Mouse (Mus musculus) olfactory bulb, adult 2 months (tissue): ENCODE measurements around the gene St6galnac4.

ENCODE experiments used
- CTCF ChIP-seq: fragments of 200-500 bp; IDR thresholded peaks from 2 replicates; pipeline ENCODE4 v1.5.1; 2012; ENCODE audit warnings: low read depth, mild to moderate bottlenecking, low read length, moderate library complexity; ENCODE audit not compliant: insufficient read depth
- POLR2A ChIP-seq: fragments of 200-500 bp; IDR thresholded peaks from 2 replicates; pipeline ENCODE4 v1.6.1; 2012; ENCODE audit warnings: mild to moderate bottlenecking, low read depth, low read length, moderate library complexity; ENCODE audit not compliant: insufficient read depth

DNA sequence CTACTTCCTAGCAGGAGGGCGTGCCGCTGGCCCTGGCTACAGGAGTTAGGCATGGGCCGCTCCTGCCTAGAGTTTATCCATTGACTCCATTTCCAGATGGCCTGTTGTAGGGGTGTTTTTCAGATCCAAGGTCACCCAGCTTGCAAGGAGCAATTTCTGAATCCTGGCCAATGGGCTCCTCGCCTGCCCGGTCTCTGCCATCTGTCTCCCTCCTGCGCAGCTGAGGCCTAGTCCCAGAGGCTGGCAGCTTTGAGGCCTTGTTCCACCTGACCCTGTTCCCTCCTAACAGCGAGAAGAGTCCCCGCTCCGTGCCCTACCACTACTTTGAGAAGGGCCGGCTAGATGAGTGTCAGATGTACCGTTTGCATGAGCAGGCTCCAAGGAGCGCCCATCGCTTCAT lies 9.8 kb downstream of the St6galnac4 start:
- TF ChIP-seq CTCF, result no peak
- no peak for TF ChIP-seq POLR2A
